Mouse (Mus musculus) limb, embryonic 15.5 days (tissue): ENCODE measurements around the gene Hoxa5. TPM values are rescaled to one million over a fixed set of nuclear protein-coding genes. Genes with fewer than 3 reads are reported as not detected.

Experiments
- microRNA counts: library from miRNA; unstranded; fragments of <30 nt; microRNA quantifications from one replicate; lab custom pipeline; 2016
- microRNA-seq: library from miRNA; unstranded; fragments of <30 nt; microRNA quantifications from one replicate; pipeline ENCODE4, GENCODE M21; 2016
- polyA plus RNA-seq: library from polyadenylated mRNA; unstranded; fragments of >200 nt; fragmentation: Nextera tagmentation; extraction: Ambion mirVana; gene quantifications from 2 replicates; pipeline ENCODE4 v1.2.1, GENCODE M21; 2015

Hoxa5 gene
- polyA plus RNA-seq, 1 experiment from 2014 or later = 1.7 TPM

MicroRNAs encoded within 50 kb of the gene (microRNA counts, 519-probe panel; counts per million panel counts)
- 4,086 counts per million, percentile 93 among the panel's probes with 10 or more counts for microRNA mmu-miR-196b (lab: Ali Mortazavi, UCI)

Small RNAs within 50 kb of the gene (microRNA-seq; reads per million reads assigned to microRNA genes)
- 48,091 reads per million, percentile 98 among the genes with 10 or more reads in this experiment for gene Mir196b

Other genes starting within 250 kb of the Hoxa5 start
- gene Skap2, start 192.0 kb downstream of the Hoxa5 start, polyA plus RNA-seq = 18.7 and 18.8 TPM in 2 replicates
- 0.52 and 0.68 TPM in 2 replicates for gene Hoxa1, start 46.3 kb downstream of the Hoxa5 start, polyA plus RNA-seq
- gene Hoxa2, start 39.8 kb downstream of the Hoxa5 start, polyA plus RNA-seq = 0.59 and 0.76 TPM in 2 replicates
- gene 5730596B20Rik, start 27.1 kb downstream of the Hoxa5 start, polyA plus RNA-seq = 0.10 and 0.26 TPM in 2 replicates
- gene Hoxa4, start 12.8 kb downstream of the Hoxa5 start, polyA plus RNA-seq = 0.52 and 0.63 TPM in 2 replicates
- gene Hoxa6, start 4.1 kb upstream of the Hoxa5 start, polyA plus RNA-seq = 0.41 and 1.1 TPM in 2 replicates
- gene Hoxa3, start 8.7 kb upstream of the Hoxa5 start, polyA plus RNA-seq = 2.2 and 2.5 TPM in 2 replicates
- gene Gm28308, start 8.8 kb upstream of the Hoxa5 start, polyA plus RNA-seq = 0.70 TPM in 1 of 2 replicates, not detected in the other
- gene Hoxa7, start 17.3 kb upstream of the Hoxa5 start, polyA plus RNA-seq = 12.0 and 12.9 TPM in 2 replicates
- gene Hoxa9, start 26.5 kb upstream of the Hoxa5 start, polyA plus RNA-seq = 30.8 and 34.0 TPM in 2 replicates
- gene Hoxa10, start 36.3 kb upstream of the Hoxa5 start, polyA plus RNA-seq = 86.8 and 108 TPM in 2 replicates
- gene Hoxa11, start 41.2 kb upstream of the Hoxa5 start, polyA plus RNA-seq = 23.3 and 33.4 TPM in 2 replicates
- gene Hoxa13, start 56.3 kb upstream of the Hoxa5 start, polyA plus RNA-seq = 11.0 and 17.4 TPM in 2 replicates
- 0.19 and 0.59 TPM in 2 replicates for gene Evx1, start 108.9 kb upstream of the Hoxa5 start, polyA plus RNA-seq